8 mouse cellular contexts compared by ENCODE assay signal in genomic region chr7:135790978-135791377, GRCm38 (mm10).
DNase-seq lines count a peak whose midpoint lies in the region; TF ChIP-seq lines count a peak whose summit lies in the region.

No protein-coding gene starts in this region.

- WGBS in lung, adult 2 months, result 4% methylated on average over 3 of the region's 3 CpGs

- H3ac ChIP-seq in C2C12 (ENCODE audit: control insufficient read depth, insufficient read length, low read depth), result no peak overlapping the region

- H3K4me1 ChIP-seq in lung, adult 2 months (ENCODE audit: control insufficient read depth, insufficient read depth, low read length), result no peaks in the 10 kb centered on the region

- no peaks in the 10 kb centered on the region for H3K79me3 ChIP-seq in C2C12 (ENCODE audit: low read depth)

- TF ChIP-seq POLR2A in lung, adult 2 months (IDR thresholded peaks at IDR 0.05; ENCODE audit: borderline replicate concordance, extremely low read depth, low read depth, low read length), result peak; percentile 14; the same call in 1 of the 2 replicates

- H3K27me3 ChIP-seq in C2C12 (ENCODE audit: control insufficient read depth, insufficient read depth, insufficient read length), result no peaks in the 10 kb centered on the region

- H3K79me2 ChIP-seq in C2C12 (ENCODE audit: control insufficient read depth, insufficient read depth), result no peaks in the 10 kb centered on the region

- no peaks in the 10 kb centered on the region for H3K36me3 ChIP-seq in C2C12 (ENCODE audit: control insufficient read depth, insufficient read depth)

- TF ChIP-seq CTCF in C2C12 (IDR thresholded peaks at IDR 0.05; ENCODE audit: control insufficient read depth, insufficient read depth, insufficient read length), result peak; percentile 50
- peak; percentile 93 for TF ChIP-seq CTCF in lung, adult 2 months (IDR thresholded peaks at IDR 0.05; ENCODE audit: insufficient read depth, low read length)

- DNase-seq in NIH3T3 (ENCODE audit: low read depth), result peak; percentile 72
- peak; percentile 84 to 88 for DNase-seq in cerebellum, postnatal 14 days
- peak; percentile 52 to 66 for DNase-seq in gastrocnemius, postnatal 36 days
- DNase-seq in layer of hippocampus, adult 8-10 months (ENCODE audit: low spot score in 2 of 2), result peak; percentile 41 to 79
- peak; percentile 59 for DNase-seq in lung, adult 2 months
- DNase-seq in right cerebral cortex, adult 18-20 months, result peak; percentile 57
- peak; percentile 25 for DNase-seq in yolk sac, embryonic 10.5 days (ENCODE audit: low spot score)

- intact Hi-C loops in gastrocnemius, postnatal 36 days (cut with DNase I), result no loop called here

- H3K4me3 ChIP-seq in C2C12 (ENCODE audit: insufficient read depth, poor library complexity, severe bottlenecking), result no peak overlapping the region
- H3K4me3 ChIP-seq in lung, adult 2 months (replicated peaks; ENCODE audit: extremely low read depth, low read depth, low read length), result no peak overlapping the region

TF ChIP-seq in C2C12, 6 proteins besides CTCF, POLR2A, EP300 and RAD21:
- TF ChIP-seq MAX (IDR thresholded peaks at IDR 0.05) (no peak), CEBPB (IDR thresholded peaks at IDR 0.05; ENCODE audit: low read depth) (no peak), MYOG (IDR thresholded peaks at IDR 0.05; ENCODE audit: control insufficient read depth, extremely low read depth, insufficient read length) (no peak), FOSL1 (IDR thresholded peaks at IDR 0.05; ENCODE audit: insufficient read depth, low read length, poor library complexity, severe bottlenecking) (no peak), USF1 (IDR thresholded peaks at IDR 0.05; ENCODE audit: low read depth) (no peak), MYOD1 (IDR thresholded peaks at IDR 0.05; ENCODE audit: control insufficient read depth, insufficient read length, low read depth) (no peak)

Comparison
In these comparisons a context has a peak if more than half of its experiments do, and no peak if none do; other contexts are left out.
1. DNase-seq: peak in every context shown above with its lines; median percentile 86 in cerebellum, postnatal 14 days; 72 in NIH3T3; 60 in layer of hippocampus, adult 8-10 months; 59 in gastrocnemius, postnatal 36 days; 59 in lung, adult 2 months; 57 in right cerebral cortex, adult 18-20 months; 25 in yolk sac, embryonic 10.5 days.